In genomic region chr4:41091391-41091790, GRCm38 (mm10) we compare ENCODE assay signal across 29 mouse cellular contexts. TPM values are rescaled to one million over a fixed set of nuclear protein-coding genes. Genes with fewer than 3 reads are reported as not detected.
DNase-seq lines count a peak whose midpoint lies in the region; ATAC-seq and TF ChIP-seq lines count a peak whose summit lies in the region.
"Had no signal": no experiment of that assay in that cellular context is flagged by ENCODE, and none has a peak within 500 bp of the region (broad histone marks: within the 10 kb centered on the region; RNA-seq: fewer than 3 reads in every experiment).

No protein-coding gene starts in this region.

- H3K79me2 ChIP-seq in MEL (ENCODE audit: control insufficient read depth, insufficient read depth, low read length, poor library complexity) = no peaks in the 10 kb centered on the region

- peaks cover 35% of the 10 kb centered on the region for H3K27me3 ChIP-seq in E14TG2a.4 (ENCODE audit: insufficient read depth, low read length)
- no peaks in the 10 kb centered on the region for H3K27me3 ChIP-seq in ES-Bruce4 (ENCODE audit: control insufficient read depth, insufficient read depth, low read length, poor library complexity, severe bottlenecking)
- H3K27me3 ChIP-seq in MEL (ENCODE audit: control insufficient read depth in 1 of 2, insufficient read depth in 2 of 2, low read length in 2 of 2) = no peaks in the 10 kb centered on the region
- no peaks in the 10 kb centered on the region for H3K27me3 ChIP-seq in stomach, postnatal 0 days (ENCODE audit: control insufficient read depth, insufficient read depth, low read length)
- H3K27me3 ChIP-seq: Patski had no signal

- peaks cover 97% of the 10 kb centered on the region for H3K4me1 ChIP-seq in E14TG2a.4 (replicated peaks; ENCODE audit: low read depth, low read length)
- peaks cover 14% of the 10 kb centered on the region for H3K4me1 ChIP-seq in ES-Bruce4 (ENCODE audit: control insufficient read depth, insufficient read depth, low read length)
- peaks cover 18 to 37% of the 10 kb centered on the region in 2 experiments for H3K4me1 ChIP-seq in MEL (ENCODE audit: control insufficient read depth in 1 of 2, insufficient read depth in 2 of 2, low read length in 2 of 2)
- no peaks in the 10 kb centered on the region for H3K4me1 ChIP-seq in stomach, postnatal 0 days (replicated peaks; ENCODE audit: control insufficient read depth, insufficient read depth)
- H3K4me1 ChIP-seq: hindbrain, embryonic 15.5 days had no signal

- TF ChIP-seq EP300 in ES-Bruce4 (IDR thresholded peaks at IDR 0.05; ENCODE audit: insufficient read depth, low read depth, low read length) = 0 out of 2 replicates have a peak, but pooled peaks have one; percentile 77
- TF ChIP-seq EP300 in MEL (IDR thresholded peaks at IDR 0.05; ENCODE audit: low read depth in 1 of 2, low read length in 2 of 2) = no peak
- TF ChIP-seq EP300 in stomach, postnatal 0 days (optimal IDR thresholded peaks at IDR 0.05) = no peak

- TF ChIP-seq POLR2A in ES-Bruce4 (IDR thresholded peaks at IDR 0.05; ENCODE audit: insufficient read depth, low read length) (no peak), MEL (IDR thresholded peaks at IDR 0.05; ENCODE audit: control insufficient read depth in 1 of 2, insufficient read depth in 1 of 2, low read depth in 1 of 2, low read length in 2 of 2, poor library complexity in 1 of 2) (no peak)

- TF ChIP-seq RAD21 in MEL (IDR thresholded peaks at IDR 0.05; ENCODE audit: low read depth, low read length) = no peak

- peak; percentile 25 for DNase-seq in MEL (ENCODE audit: low read depth, low spot score)
- DNase-seq in stomach, postnatal 0 days (ENCODE audit: low spot score) = no peak
- DNase-seq in kidney, postnatal 4 days = no peak
- no peak for DNase-seq in frontal cortex, postnatal 14 days (ENCODE audit: low spot score in 2 of 2)
- DNase-seq: adrenal gland, postnatal 10 days; adrenal gland, postnatal 36 days; cerebellum, adult 18-20 months; cerebellum, adult 9-10 months; cerebellum, postnatal 14 days; gastrocnemius, adult 2 months; gastrocnemius, postnatal 14 days; heart, adult 11 months had no signal

- no peak for TF ChIP-seq CTCF in E14TG2a.4 (conservative IDR thresholded peaks at IDR 0.05; ENCODE audit: low read length)
- TF ChIP-seq CTCF in ES-Bruce4 (IDR thresholded peaks at IDR 0.05; ENCODE audit: low read depth, low read length) = no peak
- no peak for TF ChIP-seq CTCF in MEL (IDR thresholded peaks at IDR 0.05 in 2 of 3, conservative IDR thresholded peaks at IDR 0.05 in 1 of 3; ENCODE audit: control insufficient read depth in 1 of 3, insufficient read depth in 1 of 3, low read depth in 2 of 3, low read length in 3 of 3, poor library complexity in 1 of 3, severe bottlenecking in 1 of 3)
- TF ChIP-seq CTCF in stomach, postnatal 0 days (IDR thresholded peaks at IDR 0.05; ENCODE audit: low read depth) = no peak

- H3K36me3 ChIP-seq in E14TG2a.4 (ENCODE audit: insufficient read depth, low read length) (peaks cover 32% of the 10 kb centered on the region), ES-Bruce4 (ENCODE audit: control insufficient read depth, insufficient read depth, low read length, poor library complexity, severe bottlenecking) (no peaks in the 10 kb centered on the region), MEL (ENCODE audit: control insufficient read depth in 1 of 2, insufficient read depth in 2 of 2, low read length in 2 of 2) (peaks cover 0 to 23% of the 10 kb centered on the region in 2 experiments; a peak in 2 of 4 replicates)
- no peaks in the 10 kb centered on the region for H3K36me3 ChIP-seq in stomach, postnatal 0 days (ENCODE audit: control insufficient read depth, insufficient read depth, low read length)
- H3K36me3 ChIP-seq: forebrain, embryonic 10.5 days; hindbrain, embryonic 12.5 days; hindbrain, embryonic 15.5 days had no signal

- ATAC-seq in stomach, postnatal 0 days (ENCODE audit: low FRiP score, low TSS enrichment) = no peak
- ATAC-seq: CD4-positive, CD25-positive, alpha-beta regulatory T cell, adult 4 months; forebrain, embryonic 13.5 days; forebrain, embryonic 16.5 days; Patski had no signal

- 28% methylated on average over 3 of the region's 3 CpGs for WGBS in stomach, postnatal 0 days

- H3K27ac ChIP-seq in ES-Bruce4 (ENCODE audit: insufficient read depth, low read length) (peak overlapping the region; percentile 27; the same call in 1 of the 2 replicates), MEL (ENCODE audit: control insufficient read depth, low read depth, low read length) (no peak overlapping the region)
- H3K27ac ChIP-seq in stomach, postnatal 0 days (replicated peaks) = peak overlapping the region; percentile 63
- H3K27ac ChIP-seq: forebrain, embryonic 10.5 days; forebrain, embryonic 13.5 days; gastrocnemius, adult 2 months; hindbrain, embryonic 12.5 days; hindbrain, embryonic 15.5 days had no signal

- H3K4me2 ChIP-seq in stomach, postnatal 0 days (replicated peaks; ENCODE audit: low read depth) = no peak overlapping the region
- H3K4me2 ChIP-seq: forebrain, embryonic 13.5 days; heart, embryonic 11.5 days; hindbrain, embryonic 12.5 days; hindbrain, embryonic 15.5 days had no signal

- H3K9ac ChIP-seq in ES-Bruce4 (ENCODE audit: low read depth, poor library complexity, severe bottlenecking) = no peak overlapping the region
- H3K9ac ChIP-seq in MEL (ENCODE audit: control insufficient read depth, low read depth, low read length, poor library complexity, severe bottlenecking) = no peak overlapping the region
- H3K9ac ChIP-seq in stomach, postnatal 0 days (ENCODE audit: low read length) = no peak overlapping the region
- H3K9ac ChIP-seq: forebrain, embryonic 13.5 days; hindbrain, embryonic 12.5 days; hindbrain, embryonic 15.5 days had no signal

- 0 out of 2 replicates have a peak overlapping the region, but pooled peaks have one; percentile 10 for H3K4me3 ChIP-seq in E14TG2a.4 (replicated peaks; ENCODE audit: low read length)
- no peak overlapping the region for H3K4me3 ChIP-seq in ES-Bruce4 (ENCODE audit: low read depth, low read length)
- H3K4me3 ChIP-seq in MEL (ENCODE audit: control insufficient read depth in 1 of 2, insufficient read depth in 1 of 2, low read depth in 2 of 2, low read length in 2 of 2) = no peak overlapping the region
- no peak overlapping the region for H3K4me3 ChIP-seq in stomach, postnatal 0 days (ENCODE audit: low read depth, low read length)
- H3K4me3 ChIP-seq: forebrain, embryonic 10.5 days; forebrain, embryonic 13.5 days; gastrocnemius, adult 2 months; hindbrain, embryonic 12.5 days; hindbrain, embryonic 15.5 days had no signal

- H3K9me3 ChIP-seq in E14TG2a.4 (ENCODE audit: low read length) (no peaks in the 10 kb centered on the region), ES-Bruce4 (replicated peaks; ENCODE audit: control insufficient read depth, insufficient read depth, low read length, poor library complexity, severe bottlenecking) (no peaks in the 10 kb centered on the region), MEL (replicated peaks; ENCODE audit: insufficient read depth, low read length) (no peaks in the 10 kb centered on the region)
- no peaks in the 10 kb centered on the region for H3K9me3 ChIP-seq in stomach, postnatal 0 days (ENCODE audit: control insufficient read depth, low read length)
- H3K9me3 ChIP-seq: forebrain, embryonic 10.5 days; forebrain, embryonic 13.5 days; hindbrain, embryonic 12.5 days; hindbrain, embryonic 15.5 days had no signal

TF ChIP-seq in MEL, 35 proteins besides CTCF, POLR2A, EP300 and RAD21 (continues in another document):
- TF ChIP-seq ETS1 (IDR thresholded peaks at IDR 0.05; ENCODE audit: low read depth, low read length) (no peak), MYB (IDR thresholded peaks at IDR 0.05; ENCODE audit: low read depth, low read length) (no peak), MXI1 (IDR thresholded peaks at IDR 0.05; ENCODE audit: low read depth, low read length) (no peak), RCOR1 (IDR thresholded peaks at IDR 0.05; ENCODE audit: low read depth, low read length) (no peak), MEF2A (IDR thresholded peaks at IDR 0.05; ENCODE audit: extremely low read depth, insufficient replicate concordance, low read depth, low read length, poor library complexity, severe bottlenecking) (no peak), SIN3A (IDR thresholded peaks at IDR 0.05; ENCODE audit: low read length) (no peak), NELFE (IDR thresholded peaks at IDR 0.05; ENCODE audit: low read depth, low read length) (no peak), POLR2AphosphoS2 (IDR thresholded peaks at IDR 0.05; ENCODE audit: low read length) (no peak), SMC3 (IDR thresholded peaks at IDR 0.05; ENCODE audit: low read depth, low read length) (no peak), UBTF (IDR thresholded peaks at IDR 0.05; ENCODE audit: borderline replicate concordance, insufficient read depth, low read depth, low read length) (no peak), JUND (IDR thresholded peaks at IDR 0.05; ENCODE audit: low read depth, low read length) (no peak)

RNA-seq across cellular contexts. Expression of gene Aqp3, which starts 6.6 kb away (rescaled TPM):
- 15.7 and 16.7 TPM in 2 replicates for polyA plus RNA-seq in ES-Bruce4 (2011; ENCODE audit: insufficient read depth, insufficient read length, low read depth, missing spikeins)
- total RNA-seq in MEL (2012; rRNA removed) = 0.10 and 0.12 TPM in 2 replicates
- polyA plus RNA-seq in MEL (2012; ENCODE audit: insufficient read depth in 1 of 2, insufficient read length in 2 of 2, low read depth in 1 of 2, low replicate concordance in 2 of 2, missing spikeins in 1 of 2) = under 1 TPM in 1 of 2 experiments, not detected in 1; 0.42 TPM
- polyA plus RNA-seq in stomach, postnatal 0 days (2015; fragmentation: Nextera tagmentation; extraction: Ambion mirVana) = 202 and 227 TPM in 2 replicates
- total RNA-seq: adrenal gland, adult 18-20 months; gastrocnemius, adult 2 months; gastrocnemius, postnatal 14 days; heart, adult 8-10 months; heart, postnatal 25 days; hematopoietic stem cell, adult 5-6 weeks had no signal
- polyA plus RNA-seq: forebrain, embryonic 13.5 days had no signal

RNA-seq across cellular contexts. Expression of gene Nol6, which starts 32.9 kb away (rescaled TPM):
- 56.0 and 56.1 TPM in 2 replicates for polyA plus RNA-seq in ES-Bruce4 (2011; ENCODE audit: insufficient read depth, insufficient read length, low read depth, missing spikeins)
- 28.1 and 36.6 TPM in 2 replicates for total RNA-seq in MEL (2012; rRNA removed)
- polyA plus RNA-seq in MEL (2012; ENCODE audit: insufficient read depth in 1 of 2, insufficient read length in 2 of 2, low read depth in 1 of 2, low replicate concordance in 2 of 2, missing spikeins in 1 of 2) = 10 to 100 TPM in 1 of 2 experiments, not detected in 1; 71.2 TPM
- 9.5 and 10.9 TPM in 2 replicates for polyA plus RNA-seq in stomach, postnatal 0 days (2015; fragmentation: Nextera tagmentation; extraction: Ambion mirVana)

RNA-seq across cellular contexts. Expression of gene Aqp7, which starts 43.5 kb away (rescaled TPM):
- polyA plus RNA-seq in ES-Bruce4 (2011; ENCODE audit: insufficient read depth, insufficient read length, low read depth, missing spikeins) (not detected in 2 replicates), MEL (2012; ENCODE audit: insufficient read depth in 1 of 2, insufficient read length in 2 of 2, low read depth in 1 of 2, low replicate concordance in 2 of 2, missing spikeins in 1 of 2) (under 1 TPM in 1 of 2 experiments, not detected in 1; 0.06 TPM)
- not detected in 2 replicates for total RNA-seq in MEL (2012; rRNA removed)
- polyA plus RNA-seq in stomach, postnatal 0 days (2015; fragmentation: Nextera tagmentation; extraction: Ambion mirVana) = 0.39 and 0.47 TPM in 2 replicates
- total RNA-seq: hematopoietic stem cell, adult 5-6 weeks had no signal
- polyA plus RNA-seq: C2C12; CD4-positive, CD25-positive, alpha-beta regulatory T cell, adult 4 months; embryonic facial prominence, embryonic 11.5 days; forebrain, embryonic 13.5 days; forebrain, embryonic 16.5 days; heart, embryonic 14.5 days; hindbrain, embryonic 12.5 days; hindbrain, embryonic 15.5 days had no signal

RNA-seq across cellular contexts. Expression of gene Ube2r2, which starts 44.2 kb away (rescaled TPM):
- 130 and 134 TPM in 2 replicates for polyA plus RNA-seq in ES-Bruce4 (2011; ENCODE audit: insufficient read depth, insufficient read length, low read depth, missing spikeins)
- total RNA-seq in MEL (2012; rRNA removed) = 24.5 and 28.2 TPM in 2 replicates
- polyA plus RNA-seq in MEL (2012; ENCODE audit: insufficient read depth in 1 of 2, insufficient read length in 2 of 2, low read depth in 1 of 2, low replicate concordance in 2 of 2, missing spikeins in 1 of 2) = 10 to 100 TPM; 70.1 to 94.1 TPM
- 76.3 and 89.0 TPM in 2 replicates for polyA plus RNA-seq in stomach, postnatal 0 days (2015; fragmentation: Nextera tagmentation; extraction: Ambion mirVana)

Comparison
In these comparisons a context has a peak if more than half of its experiments do, and no peak if none do; other contexts are left out.
1. RNA of gene Aqp3, which starts 6.6 kb away (polyA plus RNA-seq): 202 to 227 TPM in stomach, postnatal 0 days; 15.7 to 16.7 TPM in ES-Bruce4 and 0.42 TPM in MEL; every median in the first group is over 10 times any median in the second.